Mouse (Mus musculus) fat pad, adult 2 months (tissue): ENCODE results near the gene Hydin.
"Not testable (repeated sequence)": the region's sequence is repeated elsewhere in the genome, so short reads cannot be mapped to it uniquely, and the experiment has no call there.

ENCODE experiments used
- DNase-seq: peaks from one replicate; pipeline ENCODE4 v3.0.0-alpha.2; 2011; ENCODE audit warnings: low read depth, low spot score; ENCODE audit errors: extremely low read depth

Gene Hydin

DNA sequence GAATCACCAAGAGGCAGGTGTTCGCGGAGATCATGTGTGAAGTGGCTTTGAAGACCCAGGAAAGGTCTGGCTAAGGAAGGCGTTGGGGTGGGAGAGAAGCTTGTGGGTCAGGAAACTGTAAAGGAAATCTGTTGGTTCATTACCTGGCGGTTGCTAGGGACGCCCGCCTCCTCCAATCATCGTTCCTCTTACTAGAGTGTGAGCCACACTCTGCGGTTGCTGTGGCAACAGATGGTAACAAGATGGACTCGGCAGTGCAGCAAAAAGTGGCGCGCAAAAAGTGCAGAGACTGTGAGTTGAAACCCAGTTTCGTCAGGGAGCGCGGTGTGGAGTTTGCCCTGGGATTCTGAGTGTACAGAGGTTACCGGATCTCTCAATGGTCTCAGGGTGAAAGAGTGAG lies at the start of gene Hydin:
Gene Hydin, plus strand, starts transcription at position 237 of the 400 bp plus-strand sequence.
- no peak for DNase-seq

DNA sequence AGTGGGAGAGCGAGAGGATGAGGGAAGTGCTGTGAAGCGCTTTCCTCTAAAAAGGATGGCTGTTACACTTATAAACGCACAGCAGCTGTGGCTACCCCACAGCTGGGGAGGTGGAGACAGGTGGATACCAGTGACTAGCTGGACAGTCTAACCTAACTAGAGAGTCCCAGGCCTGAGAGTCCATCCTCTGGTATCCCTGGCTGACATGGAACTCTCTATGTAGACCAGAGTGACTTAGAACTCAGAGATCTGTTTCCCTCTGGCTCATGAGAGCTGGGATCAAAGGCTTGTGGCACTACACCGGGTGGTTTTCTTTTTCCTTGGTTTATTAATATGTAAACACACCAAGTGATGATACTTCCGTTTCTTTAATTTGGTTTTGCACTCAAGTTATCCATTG lies 49.6 kb upstream of the Hydin start:
- DNase-seq, result no peak

DNA sequence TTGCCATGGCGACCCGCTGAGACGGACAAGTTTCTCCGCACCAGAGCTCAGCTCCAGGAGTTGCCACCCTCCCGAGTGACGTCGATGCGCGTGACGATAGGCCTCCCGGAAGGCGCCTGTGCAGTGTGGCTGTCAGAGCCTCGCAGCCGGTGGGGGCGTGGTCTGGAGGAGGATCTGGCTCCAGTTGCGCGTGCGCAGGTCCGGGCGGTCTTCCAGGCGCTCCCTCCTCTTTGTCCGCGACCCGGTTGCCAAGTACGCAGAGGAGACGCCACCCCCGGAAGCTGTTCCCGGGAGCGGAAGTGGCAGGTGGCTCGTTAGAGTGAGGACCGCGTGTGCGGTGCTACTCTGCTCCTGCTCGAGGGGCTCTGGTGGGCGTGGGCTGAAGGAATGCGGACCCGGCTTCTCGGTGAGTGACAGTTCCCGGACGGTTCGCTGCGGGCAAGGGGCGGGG lies 49.1 kb upstream of the Hydin start:
- peak; percentile 51 for DNase-seq

DNA sequence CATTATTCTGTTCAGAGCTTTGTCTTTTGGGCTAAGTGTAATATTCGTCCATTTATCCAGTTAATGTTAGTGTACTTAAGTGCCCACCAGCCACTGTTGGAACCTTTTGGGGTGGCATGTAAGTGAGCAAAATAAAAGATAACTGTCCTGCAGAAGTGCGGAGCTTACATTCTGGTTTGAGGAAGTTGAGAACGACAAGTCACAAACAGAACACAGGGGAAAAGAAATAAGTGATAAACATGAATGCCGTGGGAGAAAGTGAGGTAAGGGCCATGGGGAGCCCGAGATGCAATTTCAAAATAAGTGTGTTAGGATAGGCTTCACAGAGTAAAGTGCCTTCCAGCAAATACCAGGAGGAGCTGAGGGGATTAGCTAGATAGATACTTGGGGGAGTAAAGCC lies 48.3 kb upstream of the Hydin start:
- no peak for DNase-seq

DNA sequence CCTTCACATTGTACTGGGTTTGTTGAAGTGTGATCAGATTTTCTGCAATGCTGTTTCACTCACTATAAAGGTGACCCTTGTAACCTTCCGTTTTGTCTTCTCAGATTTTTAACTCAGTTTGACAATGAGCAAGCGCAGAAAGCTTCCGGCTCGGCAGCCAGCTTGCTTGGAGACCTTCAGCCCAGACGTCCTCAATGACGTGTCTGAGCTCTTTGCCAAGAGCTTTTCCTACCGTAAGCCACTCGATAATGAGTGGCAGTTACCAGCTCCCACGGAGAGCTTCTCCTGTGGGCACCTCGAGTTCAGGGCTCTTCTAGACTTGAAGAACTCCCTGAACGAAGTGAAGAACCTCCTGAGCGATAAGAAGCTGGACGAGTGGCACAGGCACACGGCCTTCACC lies 45.8 kb upstream of the Hydin start:
- DNase-seq, result no peak

DNA sequence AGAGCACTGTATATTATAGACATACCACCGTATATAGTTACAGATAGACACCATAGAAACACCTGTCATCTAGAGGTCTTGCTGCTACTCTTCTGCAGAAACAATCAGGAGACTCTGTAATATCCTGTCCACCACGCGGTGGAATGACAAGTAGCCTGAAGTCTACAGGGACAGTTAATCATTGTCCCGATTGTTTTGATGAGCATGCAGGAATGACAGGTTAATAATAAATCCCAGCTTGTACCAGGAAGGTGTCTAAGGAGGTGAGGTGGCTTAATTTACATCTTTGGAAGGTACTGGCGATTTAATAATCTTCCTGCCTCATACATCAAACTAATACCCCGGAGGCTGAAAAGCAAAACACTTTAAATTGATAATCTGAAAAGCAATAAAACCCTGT lies 36.0 kb upstream of the Hydin start:
- no peak for DNase-seq

DNA sequence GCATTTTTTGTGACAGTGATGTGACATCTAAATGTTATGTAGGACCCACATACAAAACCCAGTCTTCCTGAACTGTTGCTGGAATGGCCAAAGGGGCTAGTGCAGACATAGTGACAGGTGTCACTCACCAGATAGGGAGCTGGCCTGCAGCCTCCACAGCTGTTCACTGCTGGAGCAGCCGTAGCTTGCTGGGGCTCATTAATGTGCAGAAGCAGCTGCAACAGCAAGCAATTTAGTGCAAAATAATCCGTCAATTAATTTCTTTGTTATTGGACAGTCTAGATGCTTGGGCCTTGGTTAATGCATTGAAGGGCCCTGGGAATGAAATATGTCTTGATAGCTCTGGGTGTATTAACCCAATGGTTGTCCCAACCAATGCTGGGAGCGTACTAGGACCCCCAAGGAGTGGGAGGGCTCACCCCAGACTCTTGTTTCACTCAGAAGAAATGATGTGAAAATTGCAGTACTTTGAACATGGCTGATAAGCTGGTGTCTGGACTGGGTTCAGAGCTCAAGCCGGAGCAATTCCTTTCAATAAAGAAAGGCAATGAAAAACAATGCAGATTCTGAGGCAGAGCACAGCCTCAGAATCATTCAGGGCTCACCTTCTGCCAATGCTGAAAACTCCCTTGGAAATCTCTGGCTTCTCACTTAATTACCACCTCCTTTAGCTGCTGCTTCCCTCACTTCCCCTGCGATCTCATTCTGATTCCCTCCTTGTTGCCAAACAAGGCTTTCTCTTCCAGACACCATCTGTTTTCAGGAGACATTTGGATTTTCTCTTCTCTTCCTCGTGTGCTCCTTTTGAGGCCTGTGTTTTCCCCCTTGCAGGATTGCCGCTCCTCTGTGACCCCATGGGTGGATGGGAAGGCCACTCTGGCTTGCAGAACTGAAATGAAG lies 24.2 kb upstream of the Hydin start:
- DNase-seq, result no peak

DNA sequence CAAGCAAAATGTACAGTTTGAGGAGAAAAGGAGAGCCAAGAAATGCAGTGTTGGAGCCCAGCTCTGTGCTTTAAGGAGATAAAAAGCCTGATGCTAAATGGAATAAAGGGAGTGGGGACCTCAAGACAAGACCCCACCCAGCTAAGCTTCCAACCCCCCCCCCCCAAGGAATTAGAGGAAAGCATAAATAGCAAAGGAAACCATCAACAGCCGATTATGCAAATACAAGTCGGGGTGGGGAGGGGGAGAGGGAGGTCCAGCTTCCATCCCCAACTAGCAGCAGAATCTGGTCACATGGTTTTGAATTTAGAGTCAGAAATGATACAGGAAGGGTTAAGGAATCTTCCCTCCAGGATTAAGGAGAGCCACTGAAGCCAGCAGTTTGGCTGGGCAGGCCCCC lies 22.2 kb upstream of the Hydin start:
- DNase-seq, result no peak

DNA sequence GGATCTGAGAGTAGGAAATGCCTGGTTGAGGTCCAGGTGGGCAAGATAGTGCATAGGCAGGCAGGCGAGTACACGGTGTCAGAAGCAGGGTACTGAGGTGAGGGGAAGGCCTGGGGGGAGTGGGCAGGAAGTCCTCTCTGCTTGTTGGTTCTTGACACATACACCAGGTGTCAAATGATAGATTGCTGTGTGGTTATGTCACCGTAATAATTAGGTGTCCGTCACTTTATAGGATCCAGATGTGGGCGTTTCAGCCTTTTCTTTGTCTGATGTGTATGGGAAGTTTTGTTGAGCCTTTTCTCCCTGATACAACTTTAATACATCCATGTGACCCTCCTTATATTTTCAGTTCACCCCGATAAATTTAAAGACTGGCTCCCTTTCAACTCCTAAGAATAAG lies 19.5 kb upstream of the Hydin start:
- no peak for DNase-seq

DNA sequence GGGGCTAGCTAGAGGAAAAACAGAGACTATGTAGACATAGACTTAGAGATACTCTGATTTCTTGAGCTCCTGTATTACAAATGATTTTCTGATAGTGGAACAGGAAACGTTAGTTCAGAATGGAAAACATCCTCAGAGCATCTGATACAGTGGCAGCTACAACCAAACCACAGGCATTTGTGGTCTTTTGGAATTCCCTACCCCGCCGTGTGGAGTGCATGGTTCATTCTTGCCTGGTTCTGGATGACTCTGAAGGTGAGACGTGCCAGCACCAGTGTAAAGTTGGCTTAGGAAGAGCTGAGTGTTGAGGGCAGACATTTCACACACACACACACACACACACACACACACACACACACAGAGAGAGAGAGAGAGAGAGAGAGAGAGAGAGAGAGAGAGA lies 12.8 kb upstream of the Hydin start:
- no peak for DNase-seq

DNA sequence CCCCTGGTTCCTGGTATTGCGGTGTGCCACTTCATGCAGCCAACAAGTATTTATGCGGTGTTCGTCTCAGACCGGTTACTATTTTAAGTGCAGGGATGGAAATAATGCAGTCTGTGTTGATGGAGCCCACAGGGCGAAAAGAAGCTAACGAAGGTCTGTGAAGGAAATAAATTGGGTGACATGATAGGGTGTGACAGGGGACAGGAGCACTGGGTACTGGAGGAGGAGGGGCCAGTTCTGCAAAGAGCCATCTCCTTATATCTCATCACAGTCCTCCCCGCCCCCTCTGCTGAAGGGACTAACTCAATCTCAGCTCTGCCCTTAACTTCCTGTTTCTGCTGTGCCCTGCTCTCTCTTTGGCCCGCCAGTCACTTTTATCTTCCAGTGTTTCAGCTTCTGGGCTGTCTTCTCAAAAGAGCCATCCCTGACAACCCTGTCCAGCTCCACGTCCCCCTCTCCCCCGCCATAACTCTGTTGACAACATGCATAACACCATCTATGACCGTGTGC lies 926 bp upstream of the Hydin start:
- no peak for DNase-seq

DNA sequence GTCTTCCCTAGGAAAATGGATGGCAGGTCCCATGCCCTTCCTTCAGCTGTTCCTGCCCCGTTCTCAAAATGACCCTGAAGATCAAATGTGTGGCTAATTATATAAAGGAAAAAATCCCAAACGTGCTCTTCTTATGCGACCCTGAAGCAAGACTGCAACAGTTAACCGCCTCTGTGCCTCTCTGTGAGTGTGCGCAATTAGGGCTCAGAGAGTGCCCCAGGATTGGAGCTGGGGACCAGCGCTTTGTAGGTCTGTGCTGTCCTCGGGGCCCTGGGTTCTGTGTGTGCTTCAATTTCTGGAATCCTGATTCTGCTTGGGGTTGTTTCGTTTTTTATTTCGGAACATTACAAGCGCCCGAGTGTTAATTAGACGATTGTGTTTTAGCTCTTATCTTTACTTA lies 491 bp downstream of the Hydin start:
- no peak for DNase-seq

DNA sequence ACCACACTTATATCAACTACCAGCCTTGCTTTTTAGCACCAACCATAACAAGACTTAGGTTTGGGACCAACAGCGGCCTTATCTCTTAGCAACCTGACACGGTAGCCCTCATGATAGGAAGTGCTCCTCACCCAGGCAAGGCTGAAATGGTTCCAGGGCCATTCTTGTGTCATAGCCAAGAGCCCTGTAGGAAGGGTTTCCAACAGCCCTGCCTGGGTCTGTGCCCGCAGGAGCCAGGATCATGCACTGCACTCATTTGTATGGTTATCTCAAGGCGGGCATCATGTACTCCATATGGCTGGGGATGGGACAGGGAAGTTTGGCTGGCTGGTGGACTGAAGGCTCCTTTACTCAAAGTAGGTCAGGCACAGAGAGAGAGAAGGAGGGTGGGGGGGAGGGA lies 3.9 kb downstream of the Hydin start:
- no peak for DNase-seq

DNA sequence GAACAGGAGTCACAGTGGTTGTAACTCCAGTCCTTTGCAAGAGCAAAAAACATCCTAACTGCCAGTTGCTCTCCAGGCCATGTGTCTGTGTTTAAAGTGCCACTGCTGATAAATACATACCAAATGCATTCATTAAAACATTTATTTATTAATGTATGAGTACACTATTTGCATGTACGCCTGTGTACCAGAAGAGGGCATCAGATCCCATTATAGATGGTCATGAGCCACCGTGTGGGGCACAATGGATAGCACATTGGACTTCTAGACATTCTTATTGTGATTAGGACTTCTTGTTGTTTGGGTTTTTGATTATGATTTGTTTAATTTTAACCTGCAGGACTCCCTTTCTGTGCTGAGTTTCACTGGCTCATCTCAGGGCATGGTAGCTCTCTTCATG lies 6.6 kb downstream of the Hydin start:
- DNase-seq, result no peak

DNA sequence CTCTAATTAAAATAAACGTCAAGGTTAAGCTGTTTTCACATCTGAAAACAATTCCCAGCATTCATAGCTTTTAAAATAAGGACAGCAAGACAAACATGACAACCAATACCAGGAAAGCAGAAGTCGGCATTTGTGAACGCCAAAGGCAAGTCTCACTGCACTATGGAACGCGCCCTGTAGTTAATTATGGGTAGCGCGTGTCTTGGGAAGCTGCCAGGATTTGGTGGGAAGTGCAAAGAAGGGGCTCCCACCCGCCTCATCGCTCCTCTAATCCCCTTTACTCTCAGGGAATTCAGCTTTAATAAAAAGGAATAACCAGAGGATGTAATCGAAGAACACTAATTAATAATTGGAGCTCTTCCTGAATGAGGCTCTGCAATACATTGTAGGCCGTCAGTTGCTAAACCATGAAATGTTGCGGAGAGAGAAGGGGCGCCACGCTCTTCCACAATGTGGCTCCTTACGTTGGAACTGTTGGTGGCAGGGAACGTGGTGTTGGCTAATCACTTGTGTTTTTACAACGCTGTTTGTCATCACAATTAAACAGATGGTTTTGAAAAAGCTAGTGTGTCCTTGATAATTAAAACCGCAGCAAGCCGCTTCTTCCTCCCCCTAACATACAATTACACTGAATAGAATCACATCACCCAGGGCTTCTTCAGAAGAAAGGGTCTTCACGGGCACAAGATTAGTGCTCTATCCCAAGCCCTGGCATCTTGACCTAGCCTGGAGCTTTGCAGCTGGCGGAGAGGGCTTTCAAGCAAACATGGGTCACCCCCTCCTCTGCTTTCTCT lies 8.9 kb downstream of the Hydin start:
- no peak for DNase-seq

DNA sequence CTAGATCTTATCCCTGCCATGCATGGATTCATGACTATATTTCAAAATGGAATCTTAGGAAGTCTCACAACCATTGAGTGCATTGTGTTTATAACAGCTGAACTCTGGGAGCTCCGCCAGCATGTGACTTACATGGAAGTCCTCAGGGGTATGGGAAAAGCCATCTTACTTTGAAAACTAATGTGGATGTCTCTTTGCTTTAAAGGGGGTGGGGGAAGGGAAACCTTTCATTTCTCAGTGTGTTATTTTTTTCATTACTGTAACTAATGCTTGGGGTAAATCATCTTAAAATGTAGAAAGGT lies 9.4 kb downstream of the Hydin start:
- DNase-seq, result no peak

DNA sequence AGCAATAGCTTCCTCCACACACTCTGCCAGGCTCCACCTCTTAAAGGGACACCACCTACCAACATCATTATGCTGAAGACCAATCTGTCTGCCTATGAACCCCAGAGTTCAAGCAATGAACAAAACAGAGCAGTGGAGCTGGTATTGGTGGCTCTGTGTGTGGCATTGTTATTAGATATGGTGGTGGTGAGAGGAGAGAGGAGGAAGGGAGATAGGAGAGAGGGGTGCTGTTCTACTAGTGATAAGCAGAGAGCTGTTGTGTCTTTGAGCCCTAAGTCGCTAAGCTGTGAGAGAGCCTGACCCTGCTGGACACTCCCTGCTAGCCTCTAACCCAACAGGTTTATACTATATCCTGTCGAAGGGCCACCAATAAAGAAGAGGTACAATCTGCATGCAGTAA lies 45.9 kb downstream of the Hydin start:
- DNase-seq, result no peak

DNA sequence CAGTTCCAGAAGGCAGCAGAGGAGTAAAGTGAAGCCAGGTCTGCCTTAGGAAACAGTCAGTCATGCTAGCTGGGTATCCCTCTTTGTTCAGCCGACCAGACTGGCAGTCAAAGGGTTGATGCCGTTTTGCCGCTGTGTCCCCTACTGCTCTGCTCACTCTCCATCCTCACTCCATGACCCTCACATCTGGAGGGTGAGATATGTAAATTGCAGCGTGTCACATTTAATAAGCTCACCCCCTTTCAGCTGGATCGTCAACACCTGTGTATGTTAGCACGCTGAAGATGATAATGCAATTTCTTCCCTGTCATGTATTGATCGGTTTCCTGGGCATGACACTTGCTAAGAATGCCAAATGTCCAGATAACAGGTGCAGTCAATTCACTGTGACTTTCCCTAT lies 49.0 kb downstream of the Hydin start:
- DNase-seq, result no peak

DNA sequence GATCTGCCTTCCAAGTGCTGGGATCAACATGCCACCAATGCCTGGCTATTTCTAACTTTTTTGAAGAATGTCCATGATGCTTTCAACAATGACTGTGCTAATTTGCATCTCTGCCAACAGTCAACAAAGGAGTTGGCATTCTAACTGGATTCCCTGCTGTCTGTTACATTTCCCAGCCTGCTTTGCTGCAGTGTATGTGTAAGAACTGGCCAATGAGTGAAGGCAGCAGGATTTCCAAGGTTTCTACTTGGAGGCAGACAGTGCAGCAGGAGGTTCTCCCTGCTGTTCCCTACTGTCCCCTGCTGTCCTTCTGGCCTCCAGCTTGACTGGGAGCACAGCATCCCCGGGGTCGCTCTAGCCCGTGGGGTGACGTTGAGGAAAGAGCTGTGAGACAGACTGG lies 52.8 kb downstream of the Hydin start:
- DNase-seq, result no peak

DNA sequence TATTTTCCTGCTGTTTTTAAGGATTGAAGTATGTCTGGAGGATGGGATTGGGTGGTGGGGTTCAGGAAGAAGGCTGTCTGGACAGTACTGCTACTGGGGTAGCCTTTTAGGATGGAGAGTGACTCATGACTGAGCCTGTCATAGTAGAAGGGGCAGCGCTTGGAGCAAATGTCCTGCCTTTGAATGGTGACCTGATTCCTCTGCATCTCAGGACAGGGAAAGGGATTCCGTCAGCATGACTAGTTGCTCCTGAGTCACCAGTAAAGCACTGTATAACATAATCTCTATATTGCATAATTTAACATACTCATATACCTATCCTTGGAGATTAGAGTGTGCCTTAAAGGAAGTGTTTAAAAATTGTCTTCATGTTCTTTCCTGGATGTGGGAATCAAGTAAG lies 54.7 kb downstream of the Hydin start:
- DNase-seq, result no peak

DNA sequence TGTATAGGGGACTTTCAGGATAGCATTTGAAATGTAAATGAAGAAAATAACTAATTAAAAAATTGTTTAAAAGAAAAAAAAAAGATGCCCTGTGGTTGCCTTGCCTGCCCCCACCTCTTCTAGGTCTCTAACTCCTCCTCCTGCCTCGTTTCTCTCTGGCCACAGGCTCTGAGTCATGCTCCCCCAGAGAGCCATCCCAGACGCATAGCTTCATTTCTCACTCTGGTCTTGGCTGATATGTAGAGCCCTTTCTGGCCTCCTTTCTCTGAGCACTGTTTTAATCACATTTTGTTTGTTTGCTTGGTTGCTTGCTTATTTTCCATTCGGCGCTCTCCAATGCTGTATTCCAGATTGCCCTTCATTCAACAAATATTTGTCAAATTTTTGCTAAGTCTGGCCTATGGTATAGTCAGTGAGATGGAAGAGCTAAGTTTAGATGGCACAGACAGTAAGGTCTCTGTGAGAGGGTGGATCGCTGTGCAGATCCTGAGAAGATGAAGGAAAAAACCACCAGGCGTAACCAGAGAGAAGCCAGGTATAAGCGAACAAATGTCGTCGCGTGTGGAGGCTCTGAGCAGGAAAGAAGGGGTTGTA lies 57.3 kb downstream of the Hydin start:
- no peak for DNase-seq

DNA sequence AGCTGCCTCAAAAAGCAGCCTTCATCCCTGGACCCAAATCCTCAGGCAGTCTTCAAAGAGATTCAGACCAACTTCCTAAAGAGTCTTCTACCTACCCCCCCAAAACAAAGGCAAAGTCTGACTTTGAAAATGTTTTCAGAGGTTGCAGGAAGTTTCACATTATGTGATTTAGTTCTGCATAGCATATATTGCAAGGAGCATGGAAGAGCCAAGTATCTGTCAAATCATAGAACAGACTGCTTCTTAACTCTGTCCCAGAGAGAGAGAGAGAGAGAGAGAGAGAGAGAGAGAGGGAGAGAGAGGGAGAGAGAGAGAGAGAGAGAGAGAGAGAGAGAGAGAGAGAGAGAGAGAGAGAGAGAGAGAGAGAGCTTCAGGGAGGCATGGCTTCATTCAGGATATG lies 60.3 kb downstream of the Hydin start:
- DNase-seq, result not testable (repeated sequence)
